Mouse (Mus musculus) hindbrain, embryonic 10.5 days (tissue): Measurements from ENCODE around the gene Slc22a18. TPM values are rescaled to one million over a fixed set of nuclear protein-coding genes. Genes with fewer than 3 reads are reported as not detected.
A peak's percentile ranks its signal among the peaks of the same experiment; 100 is the strongest.

Source experiments
- DNase-seq: peaks from one replicate; pipeline ENCODE4 v3.0.0-alpha.2; 2017; ENCODE audit warnings: low spot score
- H3K27ac ChIP-seq: fragments of 300-500 bp; sonication (generic); 2 replicates; pipeline ENCODE4 v1.5.1; 2016; ENCODE audit warnings: mild to moderate bottlenecking, moderate library complexity
- H3K27me3 ChIP-seq: fragments of 300-500 bp; sonication (generic); 2 replicates; pipeline ENCODE4 v1.6.1; 2016; ENCODE audit warnings: mild to moderate bottlenecking; ENCODE audit not compliant: poor library complexity, insufficient read depth, severe bottlenecking
- H3K36me3 ChIP-seq: fragments of 300-500 bp; sonication (generic); 2 replicates; pipeline ENCODE4 v1.6.1; 2016; ENCODE audit warnings: mild to moderate bottlenecking, moderate library complexity
- H3K4me1 ChIP-seq: fragments of 300-500 bp; sonication (generic); replicated peaks from 2 replicates; pipeline ENCODE4 v1.6.1; 2016; ENCODE audit warnings: mild to moderate bottlenecking
- H3K4me3 ChIP-seq: fragments of 300-500 bp; sonication (generic); 2 replicates; pipeline ENCODE4 v1.5.1; 2016; ENCODE audit warnings: mild to moderate bottlenecking, moderate library complexity
- H3K9me3 ChIP-seq: fragments of 300-500 bp; sonication (generic); 2 replicates; pipeline ENCODE4 v1.6.1; 2016; ENCODE audit warnings: mild to moderate bottlenecking, moderate library complexity
- WGBS: fragments of 180-500 bp; shearing (Covaris S2); methylation state at CpG from one replicate; pipeline ENCODE4 v1.1.7; 2016; 5-methylcytosine and 5-hydroxymethylcytosine counted together
- polyA plus RNA-seq: library from polyadenylated mRNA; unstranded; fragments of >200 nt; fragmentation: Nextera tagmentation; extraction: Ambion mirVana; gene quantifications from 2 replicates; pipeline ENCODE4 v1.2.1, GENCODE M21; 2016

Gene Slc22a18
- polyA plus RNA-seq, 1 experiment from 2014 or later: 0.58 TPM

GRCm38 (mm10) chr7:143500912-143501311, 27.4 kb downstream of the Slc22a18 start:
- H3K9me3 ChIP-seq: no peaks in the 10 kb centered on the region
- no peak overlapping the region for H3K4me3 ChIP-seq
- peaks cover 72% of the 10 kb centered on the region for H3K27me3 ChIP-seq
- no peaks in the 10 kb centered on the region for H3K36me3 ChIP-seq
- no peak overlapping the region for H3K27ac ChIP-seq
- H3K4me1 ChIP-seq: peaks cover 19% of the 10 kb centered on the region
- DNase-seq: no peak
- 34% methylated on average over 2 of the region's 2 CpGs for WGBS

- WGBS: 5% methylated on average over 55 of the region's 55 CpGs
- Histone ChIP-seq H3K9me3 (no peaks in the 10 kb centered on the region), H3K4me1 (peaks cover 19% of the 10 kb centered on the region), H3K27ac (no peak overlapping the region), H3K27me3 (peaks cover 75% of the 10 kb centered on the region), H3K4me3 (peak overlapping the region; percentile 51), H3K36me3 (no peaks in the 10 kb centered on the region)
- peak; percentile 47 for DNase-seq
These were observed 28.3 kb downstream of the Slc22a18 start for GRCm38 (mm10) chr7:143501643-143502417.

- Histone ChIP-seq H3K27ac (0 out of 2 replicates have a peak within 1 kb of the TSS, but pooled peaks have one; percentile 16), H3K4me1 (peaks cover 19% of the 10 kb centered on the region), H3K36me3 (no peaks in the 10 kb centered on the region), H3K4me3 (peak within 1 kb of the TSS; percentile 51), H3K27me3 (peaks cover 75% of the 10 kb centered on the region), H3K9me3 (no peaks in the 10 kb centered on the region)
- WGBS: 6% methylated on average over 51 of the region's 51 CpGs
- DNase-seq: peak; percentile 54
These were observed 29.1 kb downstream of the Slc22a18 start, which contains the start of gene Phlda2 for GRCm38 (mm10) chr7:143502418-143503200. Phlda2 (minus strand) TSS chr7:143503150.

- Histone ChIP-seq H3K27me3 (peaks cover 66% of the 10 kb centered on the region), H3K9me3 (no peaks in the 10 kb centered on the region), H3K4me1 (peaks cover 19% of the 10 kb centered on the region), H3K36me3 (no peaks in the 10 kb centered on the region), H3K27ac (no peak overlapping the region), H3K4me3 (no peak overlapping the region)
- WGBS: 89% methylated on average over 6 of the region's 6 CpGs
- DNase-seq: no peak
These were observed 30.4 kb downstream of the Slc22a18 start for GRCm38 (mm10) chr7:143503926-143504325.

GRCm38 (mm10) chr7:143505411-143505810, 31.9 kb downstream of the Slc22a18 start:
- Histone ChIP-seq H3K36me3 (0 out of 2 replicates have a peak, but pooled peaks cover 5% of the 10 kb centered on the region), H3K4me3 (no peak overlapping the region), H3K4me1 (peaks cover 19% of the 10 kb centered on the region), H3K27ac (no peak overlapping the region), H3K9me3 (no peaks in the 10 kb centered on the region), H3K27me3 (peaks cover 51% of the 10 kb centered on the region)
- no peak for DNase-seq
- WGBS: 91% methylated on average over 2 of the region's 2 CpGs

- H3K27ac ChIP-seq: no peak overlapping the region
- H3K9me3 ChIP-seq: no peaks in the 10 kb centered on the region
- H3K36me3 ChIP-seq: 0 out of 2 replicates have a peak, but pooled peaks cover 5% of the 10 kb centered on the region
- 25% methylated on average over 11 of the region's 11 CpGs for WGBS
- peaks cover 18% of the 10 kb centered on the region for H3K4me1 ChIP-seq
- H3K27me3 ChIP-seq: peaks cover 47% of the 10 kb centered on the region
- no peak overlapping the region for H3K4me3 ChIP-seq
- peak; percentile 71 for DNase-seq
These were observed 32.3 kb downstream of the Slc22a18 start for GRCm38 (mm10) chr7:143505823-143506222.

GRCm38 (mm10) chr7:143506271-143506670, 32.7 kb downstream of the Slc22a18 start:
- no peaks in the 10 kb centered on the region for H3K9me3 ChIP-seq
- peaks cover 16% of the 10 kb centered on the region for H3K4me1 ChIP-seq
- H3K36me3 ChIP-seq: 0 out of 2 replicates have a peak, but pooled peaks cover 5% of the 10 kb centered on the region
- no peak for DNase-seq
- 69% methylated on average over 7 of the region's 7 CpGs for WGBS
- no peak overlapping the region for H3K4me3 ChIP-seq
- H3K27me3 ChIP-seq: peaks cover 43% of the 10 kb centered on the region
- H3K27ac ChIP-seq: no peak overlapping the region

GRCm38 (mm10) chr7:143506675-143507074, 33.1 kb downstream of the Slc22a18 start:
- 0 out of 2 replicates have a peak, but pooled peaks cover 5% of the 10 kb centered on the region for H3K36me3 ChIP-seq
- peak; percentile 60 for DNase-seq
- H3K9me3 ChIP-seq: no peaks in the 10 kb centered on the region
- H3K4me3 ChIP-seq: no peak overlapping the region
- 31% methylated on average over 7 of the region's 7 CpGs for WGBS
- peaks cover 39% of the 10 kb centered on the region for H3K27me3 ChIP-seq
- H3K4me1 ChIP-seq: peaks cover 13% of the 10 kb centered on the region
- H3K27ac ChIP-seq: no peak overlapping the region

GRCm38 (mm10) chr7:143509566-143509965, 36.0 kb downstream of the Slc22a18 start:
- 74% methylated on average over 1 of the region's 1 CpGs for WGBS
- no peak for DNase-seq
- no peak overlapping the region for H3K27ac ChIP-seq
- peaks cover 33% of the 10 kb centered on the region for H3K36me3 ChIP-seq
- H3K4me1 ChIP-seq: no peaks in the 10 kb centered on the region
- H3K9me3 ChIP-seq: no peaks in the 10 kb centered on the region
- peaks cover 10% of the 10 kb centered on the region for H3K27me3 ChIP-seq
- no peak overlapping the region for H3K4me3 ChIP-seq

- H3K4me1 ChIP-seq: no peaks in the 10 kb centered on the region
- H3K4me3 ChIP-seq: no peak overlapping the region
- peaks cover 45% of the 10 kb centered on the region for H3K36me3 ChIP-seq
- no peak for DNase-seq
- 0 out of 2 replicates have a peak, but pooled peaks cover 2% of the 10 kb centered on the region for H3K27me3 ChIP-seq
- 90% methylated on average over 3 of the region's 3 CpGs for WGBS
- no peak overlapping the region for H3K27ac ChIP-seq
- no peaks in the 10 kb centered on the region for H3K9me3 ChIP-seq
These were observed 37.2 kb downstream of the Slc22a18 start for GRCm38 (mm10) chr7:143510593-143511334.

GRCm38 (mm10) chr7:143511335-143511712, 37.8 kb downstream of the Slc22a18 start:
- Histone ChIP-seq H3K36me3 (peaks cover 51% of the 10 kb centered on the region), H3K4me3 (no peak overlapping the region), H3K27me3 (no peaks in the 10 kb centered on the region), H3K27ac (no peak overlapping the region), H3K9me3 (no peaks in the 10 kb centered on the region), H3K4me1 (no peaks in the 10 kb centered on the region)
- no peak for DNase-seq

GRCm38 (mm10) chr7:143513763-143514415, 40.4 kb downstream of the Slc22a18 start:
- H3K27ac ChIP-seq: no peak overlapping the region

More at GRCm38 (mm10) chr7:143513763-143514415, 40.4 kb downstream of the Slc22a18 start:
- DNase-seq: no peak
- Histone ChIP-seq H3K4me1 (no peaks in the 10 kb centered on the region), H3K9me3 (no peaks in the 10 kb centered on the region), H3K27me3 (no peaks in the 10 kb centered on the region), H3K4me3 (no peak overlapping the region), H3K36me3 (peaks cover 76% of the 10 kb centered on the region)
- WGBS: 91% methylated on average over 10 of the region's 10 CpGs
